Mouse (Mus musculus) frontal cortex, postnatal 25 days (tissue): Measurements from ENCODE around the gene Fam98c.
"Not testable (repeated sequence)": the region's sequence is repeated elsewhere in the genome, so short reads cannot be mapped to it uniquely, and the experiment has no call there.

Experiments used
- DNase-seq, 2 experiments: peaks; one replicate each; pipeline ENCODE4 v3.0.0; 2022; ENCODE audit warnings: low spot score in 2 of 2

Gene Fam98c

DNA sequence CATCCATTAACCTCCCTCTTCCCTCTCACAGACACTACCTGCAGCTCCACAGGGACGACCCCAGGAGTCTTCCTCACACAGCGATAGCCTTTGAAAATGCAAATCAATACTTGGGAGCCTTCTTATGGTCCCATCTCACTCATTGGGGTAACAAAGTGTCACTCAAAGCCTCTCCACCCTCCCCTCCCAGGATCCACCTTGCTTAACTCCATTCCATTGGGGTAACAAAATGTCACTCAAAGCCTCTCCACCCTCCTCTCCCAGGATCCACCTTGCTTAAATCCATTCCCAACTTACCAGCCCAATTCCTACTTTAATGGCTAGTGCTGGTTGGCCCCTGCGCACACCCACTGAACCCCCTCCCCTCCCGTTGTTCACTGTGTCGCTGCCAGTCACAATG, 2.2 kb upstream of the Fam98c start:
- no peak for DNase-seq

DNA sequence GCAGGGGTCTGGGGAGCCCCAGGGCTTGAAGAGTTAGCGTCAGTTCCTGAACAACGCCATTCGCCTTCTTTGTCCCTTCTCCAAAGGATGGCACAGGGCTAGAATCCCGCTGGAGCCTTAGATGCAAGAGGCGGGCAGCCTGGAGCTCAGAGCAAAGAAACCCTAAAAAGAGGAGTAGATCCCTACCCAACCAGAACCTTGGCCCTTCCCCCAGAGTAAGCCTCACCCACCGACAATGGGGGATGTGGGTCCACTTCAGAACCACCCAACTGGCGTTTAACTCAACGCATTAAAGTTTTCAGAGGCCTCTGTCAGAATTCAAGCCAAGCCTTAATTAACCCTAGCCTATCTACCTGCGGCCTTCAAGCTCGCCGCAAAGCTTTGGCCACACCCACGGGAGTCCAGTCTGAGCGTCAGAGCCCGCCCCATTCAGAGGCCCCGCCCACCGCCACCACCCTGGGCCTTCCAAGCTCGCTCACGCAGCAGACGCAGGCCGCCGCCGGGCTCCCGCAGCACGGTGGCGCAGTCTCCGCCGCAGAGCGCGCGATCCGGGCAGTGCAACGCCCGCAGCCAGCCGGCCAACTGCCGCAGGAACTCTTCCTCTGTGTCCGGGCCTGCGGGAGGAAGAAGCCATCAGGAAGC, 717 bp downstream of the Fam98c start:
- peak; percentile 67 to 85 for DNase-seq

DNA sequence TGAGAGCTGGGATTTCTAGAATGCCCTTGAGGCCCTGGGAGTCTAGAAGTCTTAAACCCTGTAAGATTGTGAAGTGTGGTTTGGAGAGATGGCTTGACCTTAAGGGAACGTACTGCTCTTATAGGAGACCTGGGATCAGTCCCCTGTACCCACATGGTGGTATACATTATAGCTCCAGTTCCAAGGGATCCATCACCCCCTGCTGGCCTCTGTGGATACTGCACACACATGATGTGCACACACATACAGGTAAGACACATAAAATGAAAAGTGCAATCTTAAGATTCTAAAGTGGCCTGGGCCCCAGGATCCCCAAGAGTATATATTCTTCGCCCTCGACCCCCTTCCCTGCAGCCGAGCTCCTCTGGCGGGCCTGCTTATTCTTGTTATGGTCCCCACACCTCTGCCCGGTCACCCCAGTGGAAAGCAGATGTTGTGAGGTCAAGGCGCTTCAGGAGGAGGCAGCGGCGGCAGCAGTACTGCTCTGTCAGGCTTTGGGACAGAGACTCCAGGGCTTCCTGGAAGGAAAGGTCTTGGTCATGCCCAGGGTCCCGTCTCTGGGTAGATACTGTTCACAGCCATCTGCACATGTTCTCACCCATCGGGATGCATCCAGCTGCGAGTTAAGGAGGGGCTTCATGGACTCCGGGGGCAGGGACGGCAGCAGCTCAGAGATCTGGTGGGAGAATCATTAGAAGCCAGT, 1.9 kb downstream of the Fam98c start:
- DNase-seq, result no peak

DNA sequence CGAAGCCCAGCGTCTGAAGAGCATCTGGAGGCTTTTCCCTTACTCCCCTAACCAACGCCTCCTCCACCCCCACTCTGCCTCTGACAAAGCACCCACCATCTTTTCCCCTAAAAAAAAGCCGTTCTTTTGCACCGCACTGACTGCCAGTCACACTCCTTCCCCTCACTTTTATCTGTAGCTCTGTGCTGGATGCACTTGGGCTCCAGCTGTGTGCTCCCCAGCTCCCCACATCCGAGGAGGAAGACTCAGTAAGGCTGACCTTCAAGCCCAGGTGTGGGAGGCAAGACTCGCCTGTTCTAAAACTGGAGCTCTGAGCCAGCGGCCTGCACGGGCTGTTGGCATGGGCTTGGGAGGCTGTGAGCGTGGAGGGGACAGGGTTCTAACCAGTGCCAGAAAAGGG, 4.5 kb downstream of the Fam98c start:
- DNase-seq, result no peak

DNA sequence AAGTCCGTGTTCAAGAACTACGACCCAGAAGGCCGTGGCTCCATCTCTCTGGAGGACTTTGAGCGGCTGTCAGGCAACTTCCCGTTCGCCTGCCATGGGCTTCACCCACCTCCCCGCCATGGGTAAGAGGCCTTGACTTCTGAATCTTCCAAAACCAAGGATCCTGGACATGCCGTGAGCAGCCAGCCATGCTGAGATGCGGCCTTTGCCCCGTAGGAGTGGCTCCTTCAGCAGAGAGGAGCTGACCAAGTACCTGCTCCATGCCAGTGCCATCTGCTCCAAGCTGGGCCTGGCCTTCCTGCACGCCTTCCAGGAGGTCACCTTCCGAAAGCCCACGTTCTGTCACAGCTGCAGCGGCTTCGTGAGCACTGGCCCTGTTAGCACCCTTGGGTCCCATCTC, 7.3 kb downstream of the Fam98c start:
- no peak for DNase-seq

DNA sequence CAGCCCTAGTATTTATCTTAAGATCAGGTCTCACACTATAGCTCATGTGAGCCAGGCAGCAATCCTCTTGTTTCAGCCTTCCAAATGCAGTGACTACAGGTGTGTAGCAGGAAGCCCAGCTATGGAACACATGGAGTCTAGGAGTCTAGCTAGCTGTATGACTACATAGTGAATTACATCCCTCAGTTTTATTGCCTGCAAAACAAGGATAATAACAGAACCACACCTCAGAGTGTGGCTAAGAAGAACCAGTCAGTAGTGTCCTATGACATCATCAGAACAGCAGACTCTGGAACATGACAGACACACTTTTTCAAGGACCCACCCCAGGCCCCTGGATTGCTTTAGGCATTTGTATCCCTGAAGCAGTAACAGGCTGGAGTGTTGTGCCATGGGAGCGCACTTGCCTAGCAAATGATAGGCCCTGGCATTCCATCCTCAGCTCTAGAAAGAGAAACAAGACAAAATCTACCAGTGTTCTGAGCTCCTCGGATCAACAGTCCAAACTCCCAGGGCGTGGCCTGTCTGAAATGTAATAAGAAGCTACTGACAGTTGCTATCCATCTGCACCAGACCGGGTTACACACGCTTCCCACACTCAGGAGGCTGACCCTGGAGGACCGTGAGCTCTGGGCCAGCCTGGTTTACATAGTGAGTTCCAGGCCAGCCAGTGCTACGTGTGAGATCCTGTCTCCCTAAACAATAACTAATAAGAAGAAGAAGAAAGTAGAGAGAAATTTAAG, 9.2 kb downstream of the Fam98c start:
- no peak for DNase-seq

DNA sequence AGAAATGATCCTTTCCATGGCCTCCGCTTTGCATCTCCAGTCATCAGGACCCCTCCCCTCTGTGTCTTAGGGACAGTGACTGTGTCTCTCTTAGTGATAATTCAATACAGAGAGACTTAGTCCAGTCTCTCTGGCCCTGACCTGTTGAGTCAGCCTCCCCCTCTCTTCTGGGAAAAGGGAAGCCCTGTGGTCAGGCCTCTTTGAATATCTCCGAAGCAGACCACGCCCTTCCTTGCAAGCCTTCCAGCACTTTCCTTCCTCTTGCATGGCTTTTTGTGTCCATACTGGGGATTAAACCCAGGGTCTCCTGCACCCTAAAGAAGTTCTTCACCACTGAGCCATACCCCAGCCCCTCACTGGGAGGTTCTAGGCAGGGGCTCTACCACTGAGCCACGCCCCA, 12.0 kb downstream of the Fam98c start:
- DNase-seq, result no peak

DNA sequence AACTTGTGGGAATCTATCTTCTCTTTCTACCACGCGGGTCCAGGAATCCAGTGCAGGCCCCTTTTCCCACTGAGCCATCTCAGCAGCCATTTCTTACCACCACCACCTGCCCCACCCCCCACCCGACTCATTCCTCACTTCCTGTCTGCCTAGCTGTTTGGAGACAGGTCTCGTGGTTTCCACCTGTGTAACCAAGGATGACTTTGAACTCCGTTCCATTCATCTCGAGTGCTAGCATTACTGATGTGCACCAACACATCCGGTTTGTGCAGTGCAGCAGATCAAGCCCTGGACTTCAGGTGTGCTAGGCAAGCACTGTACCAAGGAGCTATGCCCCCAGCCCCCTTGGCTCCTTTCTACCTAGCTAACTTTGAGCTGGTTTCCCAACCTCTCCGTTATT, 14.6 kb downstream of the Fam98c start:
- DNase-seq, result no peak

DNA sequence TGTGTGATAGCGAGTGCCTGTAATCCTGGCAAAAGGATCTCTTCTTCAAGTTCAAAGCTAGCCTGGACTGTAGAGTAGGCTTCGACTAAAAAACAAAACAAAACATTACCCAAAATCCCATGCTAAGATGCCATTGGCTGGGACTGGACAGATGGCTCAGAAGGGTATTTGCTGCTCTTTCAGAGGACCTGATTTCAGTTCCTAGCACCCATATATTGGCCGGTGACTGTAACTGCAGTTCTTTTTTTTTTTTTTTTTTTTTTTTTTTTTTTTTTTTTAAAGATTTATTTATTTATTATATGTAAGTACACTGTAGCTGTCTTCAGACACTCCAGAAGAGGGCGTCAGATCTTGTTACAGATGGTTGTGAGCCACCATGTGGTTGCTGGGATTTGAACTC, 16.8 kb downstream of the Fam98c start:
- DNase-seq, result not testable (repeated sequence)

DNA sequence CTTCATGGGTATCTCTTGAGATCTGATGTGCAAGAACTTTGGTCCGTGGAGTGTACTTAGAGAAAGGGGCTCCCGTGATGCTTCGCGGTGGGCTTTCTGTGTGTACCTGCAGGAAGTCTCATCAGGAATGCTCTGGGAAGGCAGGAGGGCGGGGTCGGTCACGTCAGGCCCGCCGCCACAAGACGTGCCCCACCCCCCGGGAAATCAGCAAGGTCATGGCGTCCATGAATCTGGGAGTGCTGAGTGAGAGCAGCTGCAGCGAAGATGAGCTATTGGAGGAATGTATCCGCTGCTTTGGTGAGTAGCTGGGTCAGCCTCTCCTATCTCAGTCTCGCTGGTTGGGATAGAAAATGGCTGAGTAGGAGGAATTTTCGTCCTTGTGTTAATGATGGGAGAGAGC, 18.6 kb downstream of the Fam98c start:
- DNase-seq, result no peak

DNA sequence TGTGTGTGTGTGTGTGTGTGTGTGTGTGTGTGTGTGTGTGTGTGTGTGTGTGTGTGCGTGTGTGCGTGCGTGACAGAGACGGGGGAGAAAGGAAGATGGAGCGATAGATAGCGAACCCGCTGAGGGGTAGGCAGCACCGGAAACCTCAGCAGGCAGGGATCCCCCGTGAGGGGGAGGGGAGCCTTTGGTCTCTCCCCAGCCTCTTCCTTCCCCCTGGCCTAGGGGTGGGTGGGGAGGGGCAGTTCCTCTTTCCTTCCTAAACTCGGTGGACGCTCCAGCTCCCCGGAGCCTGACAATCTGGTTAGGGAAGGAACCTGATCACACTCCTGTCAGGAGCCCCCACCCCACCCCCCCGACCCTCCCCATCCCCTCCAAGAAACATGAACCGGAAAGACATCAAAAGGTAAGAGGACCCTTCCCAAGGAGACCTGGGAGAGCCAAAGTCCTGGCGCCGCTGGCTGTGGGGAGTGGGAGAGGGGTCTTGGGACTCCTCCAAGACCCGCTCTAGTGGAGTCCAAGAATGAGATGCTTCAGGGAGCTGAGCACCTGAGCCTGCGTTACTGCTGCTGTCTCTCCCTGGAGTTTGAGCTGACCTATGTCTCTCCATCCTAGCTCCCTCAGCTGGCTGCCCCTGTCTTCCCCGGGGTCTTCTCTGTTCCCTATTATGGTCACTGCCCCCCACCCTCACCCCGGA, 21.2 kb downstream of the Fam98c start, which contains the start of gene Rasgrp4:
Gene Rasgrp4, plus strand, starts transcription at position 159 of the 694 bp plus-strand sequence.
- no peak for DNase-seq

DNA sequence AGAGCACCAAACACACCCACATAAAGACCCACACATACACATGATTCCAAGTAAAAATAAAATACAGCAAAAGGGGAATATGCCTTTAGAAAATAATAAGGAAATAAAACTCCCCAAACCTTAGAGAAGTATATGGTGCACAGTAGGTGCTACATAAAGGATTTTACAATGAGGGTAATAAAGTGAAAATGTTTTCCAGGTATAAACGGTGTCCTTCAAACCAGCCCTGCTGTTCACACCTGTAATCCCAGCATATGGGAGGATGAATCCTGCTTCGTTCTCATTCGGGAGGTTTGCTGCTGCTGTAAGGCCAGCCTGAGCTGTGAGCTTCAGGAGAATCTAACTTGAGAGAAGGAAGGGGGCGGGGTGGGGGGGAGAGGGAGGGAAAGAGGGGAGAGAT, 21.8 kb downstream of the Fam98c start:
- DNase-seq, result no peak

DNA sequence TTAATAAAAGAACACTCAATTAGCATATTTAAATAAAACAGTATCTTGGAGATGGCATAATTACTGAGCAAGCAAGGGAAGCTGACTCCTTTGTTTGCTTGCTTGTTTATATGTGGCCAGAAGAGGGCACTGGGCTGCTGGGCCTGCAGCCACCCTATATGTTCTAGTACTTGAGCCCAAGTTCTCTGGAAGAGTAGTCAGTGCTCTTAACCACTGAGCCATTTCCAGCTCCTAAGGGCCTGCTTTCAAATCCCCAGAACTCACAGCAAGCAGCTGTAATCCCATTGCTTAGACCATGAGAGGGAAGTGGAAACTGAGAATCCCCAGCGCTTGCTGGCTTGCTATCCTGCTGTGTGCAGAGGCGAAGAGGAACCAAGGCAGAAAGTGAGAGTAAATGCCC, 27.3 kb downstream of the Fam98c start:
- no peak for DNase-seq

DNA sequence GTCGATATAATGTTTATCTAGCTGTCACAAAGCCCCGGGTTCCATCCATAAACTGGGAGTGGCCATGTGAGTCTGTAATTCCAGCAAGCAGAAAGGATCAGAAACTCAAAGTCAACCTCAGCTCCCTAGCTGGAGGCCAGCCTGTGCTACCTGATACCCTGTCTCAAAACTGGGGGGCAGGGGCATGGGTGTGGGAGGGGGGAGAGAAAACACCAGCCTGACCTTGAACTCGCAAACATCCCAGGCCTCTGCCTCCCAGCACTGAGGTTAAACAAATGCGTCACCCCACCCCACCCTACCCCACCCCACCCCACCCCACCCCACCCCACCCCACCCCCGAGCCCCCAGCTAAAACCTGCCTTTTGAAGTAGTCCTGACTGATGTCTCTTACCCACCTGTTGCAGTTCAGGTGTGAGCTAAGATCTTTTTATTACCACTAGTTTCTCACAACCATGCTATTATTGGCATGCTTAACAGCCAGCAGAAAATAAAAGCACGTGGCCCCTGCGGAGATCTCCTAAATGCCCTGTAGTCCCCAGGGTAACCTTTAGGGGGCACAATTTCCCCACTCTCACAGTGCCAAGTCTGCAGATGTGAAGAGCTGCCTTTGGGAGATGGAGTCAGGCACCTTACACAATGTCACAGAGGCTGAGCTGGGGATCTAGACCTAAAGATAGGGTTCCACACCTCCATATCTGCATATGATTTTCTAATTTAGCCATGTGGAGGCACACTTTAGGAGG, 29.7 kb downstream of the Fam98c start:
- peak; percentile 12 to 21 for DNase-seq

DNA sequence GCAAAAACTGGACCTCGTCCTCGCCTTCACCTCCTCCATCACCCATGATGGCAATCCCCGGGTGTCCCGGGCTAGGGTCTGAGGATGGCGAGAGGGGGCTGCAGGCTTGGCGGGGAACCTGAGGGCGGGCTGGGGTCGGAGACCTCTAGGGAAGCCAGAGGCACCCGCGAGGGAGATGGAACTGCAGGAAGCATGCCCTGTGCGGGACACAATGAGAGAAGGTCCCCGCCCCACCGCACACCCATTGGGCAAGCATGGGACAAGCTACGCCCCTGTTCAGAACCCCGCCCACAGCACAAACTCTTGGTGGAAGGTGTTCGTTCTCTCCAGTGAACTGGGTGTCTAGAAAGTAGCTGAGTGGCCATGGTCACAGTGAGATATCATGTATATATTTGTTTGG, 31.1 kb downstream of the Fam98c start, which contains the start of gene Ryr1:
Gene Ryr1, minus strand, starts transcription at position 210 of the 400 bp plus-strand sequence.
- DNase-seq, result no peak

DNA sequence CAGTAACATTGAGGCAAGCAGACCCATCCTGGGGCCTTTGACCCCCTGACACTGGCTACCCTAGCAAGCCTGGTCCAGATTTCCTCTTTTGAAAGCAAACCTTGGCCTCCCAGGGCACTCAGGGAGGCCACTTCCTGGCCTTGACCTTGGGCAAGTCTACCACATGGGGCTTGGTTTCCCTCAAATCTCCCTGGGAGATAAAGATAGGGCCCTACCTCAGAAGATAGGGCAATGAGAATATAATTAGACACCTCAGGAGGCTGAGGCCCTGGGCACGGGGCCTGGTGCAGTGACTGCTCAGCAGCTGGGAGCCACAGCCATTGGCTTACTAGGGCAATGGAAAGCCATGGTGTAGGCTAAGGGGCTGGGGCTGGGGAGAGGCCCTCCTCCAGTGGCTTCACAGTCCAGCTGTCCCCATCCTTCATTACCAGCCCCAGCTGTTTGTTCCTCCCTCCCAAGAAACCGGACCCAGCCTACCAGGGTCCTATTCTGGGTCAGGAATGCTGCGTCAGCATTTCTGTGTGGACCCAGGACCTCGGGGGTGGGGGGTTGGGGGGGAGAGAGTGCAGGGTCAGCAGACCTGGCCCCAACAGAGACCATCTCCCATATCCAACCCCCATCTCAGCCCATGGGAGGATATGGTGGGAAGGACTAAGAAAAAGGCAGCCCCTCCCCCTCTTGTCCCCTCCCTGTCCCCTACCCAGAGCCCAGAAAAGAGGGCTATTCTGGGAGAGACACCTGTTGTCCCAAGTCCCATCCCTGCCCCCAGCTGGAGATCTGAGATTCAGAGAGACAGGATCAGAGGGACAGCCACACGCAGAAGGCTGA, 32.3 kb downstream of the Fam98c start:
- no peak for DNase-seq

DNA sequence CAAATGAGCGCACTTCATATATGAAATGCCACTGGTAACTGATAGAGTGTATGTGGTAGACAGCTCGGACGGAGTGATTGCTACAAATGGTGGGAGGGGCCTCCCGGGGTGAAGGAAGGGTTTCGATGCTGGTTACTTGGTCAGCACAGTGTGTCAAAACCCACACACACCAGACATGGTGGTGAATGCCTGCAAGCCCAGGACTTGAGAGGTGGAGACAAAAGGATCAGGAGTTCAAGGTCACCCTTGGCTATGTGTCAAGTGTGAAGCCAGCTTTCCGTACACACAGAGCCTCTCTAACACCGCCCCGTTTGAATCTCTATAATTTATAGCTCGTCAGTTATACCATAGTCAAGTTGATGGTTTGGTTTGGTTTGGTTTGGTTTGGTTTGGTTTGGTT, 33.2 kb downstream of the Fam98c start:
- DNase-seq, result no peak

DNA sequence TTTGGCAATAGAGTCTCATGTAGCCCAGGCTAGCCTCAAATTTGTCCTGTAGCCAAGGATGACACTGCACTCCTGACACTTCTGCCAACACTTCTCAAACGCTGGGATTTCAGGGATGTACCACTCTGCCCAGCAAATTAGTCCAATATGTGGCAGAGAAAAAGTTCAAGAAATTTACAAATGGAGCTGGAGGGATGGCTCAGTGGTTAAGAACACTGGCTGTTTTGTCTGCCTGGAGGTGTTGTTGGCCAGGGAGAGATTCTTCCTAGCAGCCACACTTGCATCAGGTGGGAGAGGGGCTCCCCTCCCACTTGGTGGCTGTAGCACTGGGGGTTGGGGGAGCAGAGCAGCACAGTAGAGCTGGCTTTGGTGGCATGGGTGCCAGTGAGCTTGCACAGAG, 36.5 kb downstream of the Fam98c start:
- no peak for DNase-seq

DNA sequence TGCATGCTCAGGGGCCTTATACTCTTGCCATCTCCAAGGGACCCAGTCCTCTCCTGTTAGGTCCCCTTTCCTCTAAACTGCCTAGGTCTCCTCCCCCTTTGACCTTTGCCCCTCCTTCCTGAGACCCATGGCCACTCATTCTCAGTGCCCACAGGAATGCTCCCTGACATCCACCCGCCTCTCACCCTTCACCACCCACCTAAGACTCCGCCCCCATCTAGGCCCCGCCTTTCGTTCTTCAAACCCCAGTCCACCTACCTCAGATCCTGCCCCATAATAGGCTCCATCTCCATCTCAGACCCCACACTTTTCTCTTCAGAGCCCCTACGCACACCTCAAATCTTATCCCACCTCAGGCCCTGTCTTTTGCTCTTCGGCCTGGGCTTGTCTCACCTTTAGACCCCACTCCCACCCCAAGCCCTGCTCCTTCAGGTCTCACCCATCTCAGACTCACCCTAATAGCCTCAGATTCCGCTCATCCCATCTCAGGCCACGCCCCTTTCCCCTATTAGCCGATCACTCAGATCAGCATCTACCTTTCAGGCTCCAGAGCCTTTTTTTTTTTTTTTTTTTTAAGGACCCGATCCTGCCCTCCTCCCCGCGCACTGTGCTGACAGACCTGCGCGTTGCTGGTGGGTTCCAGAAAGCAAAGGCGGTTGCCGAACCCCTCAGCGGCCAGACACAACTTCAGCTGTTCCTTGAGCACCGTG, 37.7 kb downstream of the Fam98c start:
- no peak for DNase-seq
